Mouse (Mus musculus) bone marrow macrophage, adult 2 months (primary cell): Measurements from ENCODE around the gene Selenof. TPM values are rescaled to one million over a fixed set of nuclear protein-coding genes. Genes with fewer than 3 reads are reported as not detected.

Source experiments
- H3K27ac ChIP-seq: 2 replicates; pipeline ENCODE4 v1.5.1; 2012; ENCODE audit warnings: low read depth, low read length; ENCODE audit not compliant: insufficient read depth
- H3K4me1 ChIP-seq: 2 replicates; pipeline ENCODE4 v1.6.1; 2012; ENCODE audit warnings: low read length; ENCODE audit not compliant: control insufficient read depth, insufficient read depth
- H3K4me3 ChIP-seq: 2 replicates; pipeline ENCODE4 v1.5.1; 2012; ENCODE audit warnings: mild to moderate bottlenecking, low read length, moderate library complexity; ENCODE audit not compliant: insufficient read depth
- CTCF ChIP-seq: IDR thresholded peaks from 2 replicates; pipeline ENCODE4 v1.5.1; 2012; ENCODE audit warnings: low read depth, mild to moderate bottlenecking, low read length, moderate library complexity
- POLR2A ChIP-seq: IDR thresholded peaks from 2 replicates; pipeline ENCODE4 v1.6.1; 2012; ENCODE audit warnings: mild to moderate bottlenecking, low read depth, low read length, borderline replicate concordance
- polyA plus RNA-seq: library from polyadenylated mRNA; stranded (reverse); fragments of >200 nt; gene quantifications from 2 replicates; pipeline ENCODE4 v1.2.4, GENCODE M21; 2012; ENCODE audit not compliant: missing spikeins, insufficient read depth, insufficient read length

The Selenof gene
- polyA plus RNA-seq, 1 experiment, result 327 TPM

GRCm38 (mm10) chr3:144561511-144562250, 8.4 kb upstream of the Selenof start:
- no peak overlapping the region for H3K27ac ChIP-seq
- peak overlapping the region; percentile 52 for H3K4me3 ChIP-seq
- TF ChIP-seq CTCF (no peak), POLR2A (no peak)
- H3K4me1 ChIP-seq, result peaks cover 22% of the 10 kb centered on the region

GRCm38 (mm10) chr3:144563916-144564315, 6.2 kb upstream of the Selenof start:
- no peak overlapping the region for H3K4me3 ChIP-seq
- TF ChIP-seq POLR2A, result no peak
- no peak for TF ChIP-seq CTCF
- H3K27ac ChIP-seq, result no peak overlapping the region
- peaks cover 22% of the 10 kb centered on the region for H3K4me1 ChIP-seq

- Histone ChIP-seq H3K27ac (no peak overlapping the region), H3K4me1 (peaks cover 18% of the 10 kb centered on the region), H3K4me3 (no peak overlapping the region)
- TF ChIP-seq CTCF (no peak), POLR2A (no peak)
These were observed 4.9 kb upstream of the Selenof start for GRCm38 (mm10) chr3:144565212-144565611.

DNA sequence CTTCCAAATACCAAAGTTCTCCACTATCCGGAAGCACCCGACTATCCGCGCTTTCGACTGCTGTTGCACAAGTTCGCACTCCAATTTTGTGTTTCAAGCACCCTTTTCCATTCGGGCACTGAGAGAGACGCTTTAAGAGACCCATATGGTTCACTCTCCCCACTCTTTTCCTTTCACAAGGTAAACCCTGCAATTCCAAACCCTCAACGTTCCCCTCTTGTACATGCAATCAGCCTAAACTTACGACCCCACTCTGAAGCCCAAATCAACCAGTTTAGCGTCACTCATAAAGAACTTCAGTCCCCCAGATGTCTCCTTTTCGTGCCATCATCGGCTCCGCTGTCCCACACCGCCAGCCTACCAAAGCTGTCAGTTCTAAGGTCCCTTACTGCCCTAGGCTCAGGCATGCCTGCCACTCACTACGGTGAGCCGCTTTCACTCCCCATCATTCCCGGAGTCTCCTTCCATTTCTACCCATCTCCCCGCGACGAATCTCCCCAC, 1.2 kb upstream of the Selenof start:
- Histone ChIP-seq H3K4me1 (peaks cover 18% of the 10 kb centered on the region), H3K27ac (peak overlapping the region; percentile 9; the same call in 1 of the 2 replicates), H3K4me3 (peak overlapping the region; percentile 82)
- TF ChIP-seq POLR2A, result no peak
- no peak for TF ChIP-seq CTCF

DNA sequence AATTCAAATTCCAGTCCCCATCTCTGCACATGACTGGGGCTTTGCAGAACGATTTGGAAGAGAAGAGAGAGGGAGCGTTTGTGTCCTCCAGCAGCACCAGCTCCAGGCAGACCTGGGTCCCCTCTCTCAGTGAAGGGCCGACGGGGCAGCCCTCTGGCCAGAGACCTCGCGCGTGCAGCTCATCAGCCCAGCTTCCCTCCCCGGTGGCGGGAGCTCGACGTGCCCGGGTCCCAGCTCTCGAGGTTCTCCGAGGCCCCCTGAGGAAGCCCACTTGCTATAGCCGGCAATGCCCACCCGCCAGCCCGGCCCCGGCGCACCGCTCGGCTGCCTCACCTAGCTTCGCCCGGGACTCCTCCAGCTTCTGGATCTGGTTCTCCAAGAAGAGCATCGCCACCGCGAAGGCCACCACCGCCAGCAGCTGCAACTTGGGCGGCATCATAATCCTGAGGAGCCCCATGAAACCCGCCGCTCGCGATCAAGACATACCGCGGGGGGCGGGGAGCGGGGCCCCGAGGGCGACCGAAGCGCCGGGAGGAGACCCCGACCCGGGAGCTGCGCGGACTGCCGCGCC, 618 bp upstream of the Selenof start:
- Histone ChIP-seq H3K4me3 (peak overlapping the region; percentile 82), H3K4me1 (peaks cover 20% of the 10 kb centered on the region), H3K27ac (peak overlapping the region; percentile 21; the same call in 1 of the 2 replicates)
- TF ChIP-seq POLR2A (no peak), CTCF (no peak)

DNA sequence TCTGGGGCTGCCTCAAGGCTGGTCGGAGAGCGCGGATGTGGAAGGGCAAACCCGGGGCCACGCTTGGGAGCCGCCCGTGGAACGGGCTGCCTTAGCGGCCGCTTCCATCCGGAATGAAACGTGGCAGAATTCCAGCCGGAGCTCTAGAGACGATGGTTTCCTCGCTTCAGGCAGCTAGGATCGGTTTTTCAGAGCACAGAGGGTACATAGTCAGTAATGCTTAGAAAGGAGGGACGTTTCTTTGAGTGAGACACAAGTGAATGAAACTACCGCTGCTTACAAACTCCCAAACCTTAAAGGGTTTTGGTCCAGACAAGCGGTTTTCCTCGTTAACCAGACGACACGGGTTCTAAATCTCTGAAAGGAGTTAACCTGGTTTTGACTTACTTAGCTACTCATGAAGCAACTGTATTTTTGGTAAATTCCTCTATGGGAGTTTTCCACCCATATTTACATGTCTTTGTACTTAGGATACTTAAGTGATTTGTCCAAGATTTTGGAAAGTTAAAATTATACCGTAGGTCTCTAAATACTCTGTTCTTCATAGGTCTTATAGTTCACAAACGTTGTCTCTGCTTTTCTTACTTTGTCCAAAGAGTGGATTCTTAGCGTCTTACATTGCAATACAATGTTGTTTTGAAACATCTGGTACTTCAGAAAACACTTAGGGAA, 848 bp downstream of the Selenof start:
- TF ChIP-seq POLR2A, result no peak
- TF ChIP-seq CTCF, result no peak
- Histone ChIP-seq H3K4me1 (peaks cover 22% of the 10 kb centered on the region), H3K4me3 (peak overlapping the region; percentile 98), H3K27ac (peak overlapping the region; percentile 94)

DNA sequence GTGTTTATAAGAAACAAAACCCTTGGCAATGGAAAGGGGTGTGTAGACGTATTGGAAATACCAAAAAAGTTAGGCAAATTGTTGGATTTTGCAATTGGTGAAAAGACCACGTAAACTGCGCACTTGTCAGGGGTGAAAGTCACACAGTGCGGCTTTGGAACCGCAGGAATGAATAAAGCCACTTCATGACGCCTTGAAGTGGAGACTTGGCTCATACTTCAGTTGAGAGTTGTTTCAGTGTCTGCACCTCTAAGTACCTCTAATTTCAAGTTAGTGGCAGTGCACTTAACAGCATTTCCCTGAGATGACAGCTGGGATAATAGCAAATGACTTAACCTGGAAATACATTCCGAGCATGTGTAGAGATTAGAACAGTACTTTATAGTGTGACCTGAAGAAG, 4.2 kb downstream of the Selenof start:
- peaks cover 19% of the 10 kb centered on the region for H3K4me1 ChIP-seq
- H3K4me3 ChIP-seq, result no peak overlapping the region
- no peak for TF ChIP-seq POLR2A
- TF ChIP-seq CTCF, result no peak
- H3K27ac ChIP-seq, result no peak overlapping the region

GRCm38 (mm10) chr3:144577366-144578340, 7.5 kb downstream of the Selenof start:
- peaks cover 21% of the 10 kb centered on the region for H3K4me1 ChIP-seq
- no peak for TF ChIP-seq CTCF
- no peak for TF ChIP-seq POLR2A
- H3K27ac ChIP-seq, result no peak overlapping the region
- no peak overlapping the region for H3K4me3 ChIP-seq

GRCm38 (mm10) chr3:144578921-144579320, 8.8 kb downstream of the Selenof start:
- H3K4me3 ChIP-seq, result no peak overlapping the region
- TF ChIP-seq POLR2A, result no peak
- TF ChIP-seq CTCF, result no peak
- no peak overlapping the region for H3K27ac ChIP-seq
- H3K4me1 ChIP-seq, result peaks cover 23% of the 10 kb centered on the region
